37 mouse cellular contexts compared by ENCODE assay signal in genomic region chr5:136752104-136752503, GRCm38 (mm10). TPM values are rescaled to one million over a fixed set of nuclear protein-coding genes. Genes with fewer than 3 reads are reported as not detected.
"Had no signal": no experiment of that assay in that cellular context is flagged by ENCODE, and none has a peak within 500 bp of the region (broad histone marks: within the 10 kb centered on the region; RNA-seq: fewer than 3 reads in every experiment).

No protein-coding gene starts in this region.

- H3K27ac ChIP-seq: gastrocnemius, adult 2 months; heart, embryonic 10.5 days; hindbrain, embryonic 10.5 days; hindbrain, embryonic 12.5 days; hindbrain, embryonic 14.5 days; intestine, embryonic 15.5 days; kidney, postnatal 0 days; layer of hippocampus, adult 2 months; left cerebral cortex, adult 2 months; limb, embryonic 10.5 days; limb, embryonic 12.5 days had no signal

- DNase-seq: gastrocnemius, adult 2 months; gastrocnemius, postnatal 10 days; gastrocnemius, postnatal 25 days; heart, adult 18-20 months; heart, postnatal 10 days; heart, postnatal 4 days; kidney, adult 18-20 months; kidney, adult 8-10 months; kidney, postnatal 14 days; kidney, postnatal 4 days; liver had no signal

- H3K9ac ChIP-seq: heart, embryonic 12.5 days; hindbrain, embryonic 12.5 days; hindbrain, embryonic 14.5 days; intestine, embryonic 15.5 days; limb, embryonic 12.5 days had no signal

- H3K4me2 ChIP-seq: heart, embryonic 12.5 days; hindbrain, embryonic 12.5 days; hindbrain, embryonic 14.5 days; intestine, embryonic 15.5 days; limb, embryonic 12.5 days; liver, embryonic 11.5 days had no signal

- H3K4me1 ChIP-seq: heart, embryonic 10.5 days; heart, embryonic 12.5 days; hindbrain, embryonic 10.5 days; hindbrain, embryonic 12.5 days; intestine, embryonic 15.5 days; limb, embryonic 10.5 days; limb, embryonic 12.5 days had no signal

- H3K4me3 ChIP-seq: gastrocnemius, adult 2 months; heart, embryonic 10.5 days; heart, embryonic 12.5 days; hindbrain, embryonic 10.5 days; hindbrain, embryonic 12.5 days; intestine, embryonic 15.5 days; layer of hippocampus, adult 2 months; left cerebral cortex, adult 2 months; limb, embryonic 10.5 days; limb, embryonic 12.5 days had no signal

- H3K27me3 ChIP-seq: heart, embryonic 12.5 days; hindbrain, embryonic 12.5 days; intestine, embryonic 15.5 days; limb, embryonic 12.5 days had no signal

- ATAC-seq: hindbrain, embryonic 16.5 days; inflammation-experienced regulatory T-cells, adult 6 months; intestine, embryonic 15.5 days; intestine, postnatal 0 days had no signal

- H3K36me3 ChIP-seq: intestine, embryonic 15.5 days had no signal

RNA-seq across cellular contexts. Expression of gene Myl10, which starts 59.2 kb away (rescaled TPM):
- total RNA-seq: granulocyte monocyte progenitor cell, adult 5-6 weeks; heart, adult 18-20 months; heart, adult 8-10 months; heart, postnatal 10 days; heart, postnatal 25 days; heart, postnatal 4 days; layer of hippocampus, adult 2 months; layer of hippocampus, postnatal 10 days; layer of hippocampus, postnatal 25 days; left cerebral cortex, adult 2 months; left cerebral cortex, postnatal 14 days; left cerebral cortex, postnatal 36 days had no signal
- polyA plus RNA-seq: frontal cortex, adult 2 months; heart, embryonic 10.5 days; heart, embryonic 12.5 days; heart, embryonic 14.5 days; hindbrain, embryonic 10.5 days; hindbrain, embryonic 12.5 days; hindbrain, embryonic 14.5 days; hindbrain, embryonic 16.5 days; intestine, embryonic 15.5 days; intestine, postnatal 0 days; kidney, embryonic 14.5 days; kidney, postnatal 0 days; limb, embryonic 10.5 days; limb, embryonic 12.5 days; limb, embryonic 14.5 days; liver, embryonic 11.5 days had no signal
